Mouse (Mus musculus): ENCODE data around the gene Celf2. TPM values are rescaled to one million over a fixed set of nuclear protein-coding genes. Genes with fewer than 3 reads are reported as not detected.

The Celf2 gene
- polyA plus RNA-seq, 1 experiment from 2014 or later: 92.4 TPM

- Histone ChIP-seq H3K4me1 (replicated peaks; ENCODE audit: control insufficient read depth, insufficient read depth, low read length) (peaks cover 12% of the 10 kb centered on the region; the same call in 1 of the 2 replicates), H3K36me3 (ENCODE audit: control insufficient read depth, insufficient read depth, low read length) (no peaks in the 10 kb centered on the region), H3K9me3 (ENCODE audit: control insufficient read depth, low read length) (no peaks in the 10 kb centered on the region), H3K27ac (ENCODE audit: low read length) (no peak overlapping the region), H3K4me2 (ENCODE audit: low read depth, low read length) (no peak overlapping the region), H3K27me3 (ENCODE audit: control insufficient read depth, insufficient read depth, low read depth, low read length) (no peaks in the 10 kb centered on the region), H3K9ac (ENCODE audit: low read length) (no peak overlapping the region), H3K4me3 (ENCODE audit: low read length) (no peak overlapping the region)
- WGBS: 44% methylated on average over 11 of the region's 11 CpGs
- ATAC-seq (ENCODE audit: low read depth): no peak
Observed at GRCm38 (mm10) chr2:6875071-6875611, 634.2 kb downstream of the Celf2 start.

- Histone ChIP-seq H3K27me3 (ENCODE audit: control insufficient read depth, insufficient read depth, low read depth, low read length) (no peaks in the 10 kb centered on the region), H3K4me2 (ENCODE audit: low read depth, low read length) (no peak overlapping the region), H3K4me1 (replicated peaks; ENCODE audit: control insufficient read depth, insufficient read depth, low read length) (peaks cover 12% of the 10 kb centered on the region; the same call in 1 of the 2 replicates), H3K9ac (ENCODE audit: low read length) (no peak overlapping the region), H3K9me3 (ENCODE audit: control insufficient read depth, low read length) (no peaks in the 10 kb centered on the region), H3K4me3 (ENCODE audit: low read length) (no peak overlapping the region), H3K36me3 (ENCODE audit: control insufficient read depth, insufficient read depth, low read length) (no peaks in the 10 kb centered on the region), H3K27ac (ENCODE audit: low read length) (no peak overlapping the region)
- WGBS: 65% methylated on average over 10 of the region's 10 CpGs
- no peak for ATAC-seq (ENCODE audit: low read depth)
Observed at GRCm38 (mm10) chr2:6874266-6874955, 635.0 kb downstream of the Celf2 start.

GRCm38 (mm10) chr2:6873711-6874110 lies 635.7 kb downstream of the Celf2 start:
- H3K9me3 ChIP-seq (ENCODE audit: control insufficient read depth, low read length): no peaks in the 10 kb centered on the region
- no peak overlapping the region for H3K4me2 ChIP-seq (ENCODE audit: low read depth, low read length)
- H3K4me1 ChIP-seq (replicated peaks; ENCODE audit: control insufficient read depth, insufficient read depth, low read length): peaks cover 12% of the 10 kb centered on the region; the same call in 1 of the 2 replicates
- H3K4me3 ChIP-seq (ENCODE audit: low read length): no peak overlapping the region
- no peaks in the 10 kb centered on the region for H3K36me3 ChIP-seq (ENCODE audit: control insufficient read depth, insufficient read depth, low read length)
- ATAC-seq (ENCODE audit: low read depth): no peak
- 86% methylated on average over 1 of the region's 1 CpGs for WGBS
- H3K27me3 ChIP-seq (ENCODE audit: control insufficient read depth, insufficient read depth, low read depth, low read length): no peaks in the 10 kb centered on the region
- H3K27ac ChIP-seq (ENCODE audit: low read length): no peak overlapping the region
- no peak overlapping the region for H3K9ac ChIP-seq (ENCODE audit: low read length)

- Histone ChIP-seq H3K4me2 (ENCODE audit: low read depth, low read length) (peak overlapping the region; percentile 94), H3K9me3 (ENCODE audit: control insufficient read depth, low read length) (no peaks in the 10 kb centered on the region), H3K4me1 (replicated peaks; ENCODE audit: control insufficient read depth, insufficient read depth, low read length) (peaks cover 12% of the 10 kb centered on the region; the same call in 1 of the 2 replicates), H3K9ac (ENCODE audit: low read length) (peak overlapping the region; percentile 81), H3K4me3 (ENCODE audit: low read length) (peak overlapping the region; percentile 86), H3K36me3 (ENCODE audit: control insufficient read depth, insufficient read depth, low read length) (no peaks in the 10 kb centered on the region), H3K27ac (ENCODE audit: low read length) (peak overlapping the region; percentile 61), H3K27me3 (ENCODE audit: control insufficient read depth, insufficient read depth, low read depth, low read length) (no peaks in the 10 kb centered on the region)
- peak; percentile 53 for ATAC-seq (ENCODE audit: low read depth)
- whole genome bisulfite sequencing: 13% methylated on average over 10 of the region's 10 CpGs
Observed at GRCm38 (mm10) chr2:6872894-6873255, 636.5 kb downstream of the Celf2 start.

- peak overlapping the region; percentile 94 for H3K4me2 ChIP-seq (ENCODE audit: low read depth, low read length)
- peak; percentile 93 for ATAC-seq (ENCODE audit: low read depth)
- no peaks in the 10 kb centered on the region for H3K36me3 ChIP-seq (ENCODE audit: control insufficient read depth, insufficient read depth, low read length)
- H3K4me3 ChIP-seq (ENCODE audit: low read length): peak overlapping the region; percentile 86
- H3K27me3 ChIP-seq (ENCODE audit: control insufficient read depth, insufficient read depth, low read depth, low read length): no peaks in the 10 kb centered on the region
- H3K9me3 ChIP-seq (ENCODE audit: control insufficient read depth, low read length): no peaks in the 10 kb centered on the region
- peak overlapping the region; percentile 81 for H3K9ac ChIP-seq (ENCODE audit: low read length)
- WGBS: 0% methylated on average over 33 of the region's 124 CpGs
- H3K27ac ChIP-seq (ENCODE audit: low read length): peak overlapping the region; percentile 89
- peaks cover 12% of the 10 kb centered on the region; the same call in 1 of the 2 replicates for H3K4me1 ChIP-seq (replicated peaks; ENCODE audit: control insufficient read depth, insufficient read depth, low read length)
Observed at GRCm38 (mm10) chr2:6872131-6872893, 637.1 kb downstream of the Celf2 start.

- Histone ChIP-seq H3K36me3 (ENCODE audit: control insufficient read depth, insufficient read depth, low read length) (no peaks in the 10 kb centered on the region), H3K4me1 (replicated peaks; ENCODE audit: control insufficient read depth, insufficient read depth, low read length) (peaks cover 12% of the 10 kb centered on the region; the same call in 1 of the 2 replicates), H3K9me3 (ENCODE audit: control insufficient read depth, low read length) (no peaks in the 10 kb centered on the region), H3K9ac (ENCODE audit: low read length) (peak overlapping the region; percentile 81), H3K4me2 (ENCODE audit: low read depth, low read length) (peak overlapping the region; percentile 94), H3K27ac (ENCODE audit: low read length) (peak overlapping the region; percentile 89), H3K4me3 (ENCODE audit: low read length) (peak overlapping the region; percentile 86), H3K27me3 (ENCODE audit: control insufficient read depth, insufficient read depth, low read depth, low read length) (no peaks in the 10 kb centered on the region)
- WGBS: 3% methylated on average over 37 of the region's 40 CpGs
- ATAC-seq (ENCODE audit: low read depth): peak; percentile 69
Observed at GRCm38 (mm10) chr2:6871281-6872130, 637.9 kb downstream of the Celf2 start.

GRCm38 (mm10) chr2:6869956-6870710 lies 639.2 kb downstream of the Celf2 start:
- no peak overlapping the region for H3K4me2 ChIP-seq (ENCODE audit: low read depth, low read length)
- H3K36me3 ChIP-seq (ENCODE audit: control insufficient read depth, insufficient read depth, low read length): no peaks in the 10 kb centered on the region

GRCm38 (mm10) chr2:6867297-6867696 lies 642.1 kb downstream of the Celf2 start:
- 39% methylated on average over 4 of the region's 4 CpGs for WGBS
- H3K36me3 ChIP-seq (ENCODE audit: control insufficient read depth, insufficient read depth, low read length): no peaks in the 10 kb centered on the region
- no peak overlapping the region for H3K4me3 ChIP-seq (ENCODE audit: low read length)
- H3K4me2 ChIP-seq (ENCODE audit: low read depth, low read length): no peak overlapping the region
- no peak overlapping the region for H3K9ac ChIP-seq (ENCODE audit: low read length)
- peaks cover 7% of the 10 kb centered on the region; the same call in 1 of the 2 replicates for H3K4me1 ChIP-seq (replicated peaks; ENCODE audit: control insufficient read depth, insufficient read depth, low read length)
- H3K27me3 ChIP-seq (ENCODE audit: control insufficient read depth, insufficient read depth, low read depth, low read length): no peaks in the 10 kb centered on the region
- ATAC-seq (ENCODE audit: low read depth): no peak
- no peak overlapping the region for H3K27ac ChIP-seq (ENCODE audit: low read length)
- no peaks in the 10 kb centered on the region for H3K9me3 ChIP-seq (ENCODE audit: control insufficient read depth, low read length)

More at GRCm38 (mm10) chr2:6869956-6870710, 639.2 kb downstream of the Celf2 start:
- H3K9me3 ChIP-seq (ENCODE audit: control insufficient read depth, low read length): no peaks in the 10 kb centered on the region
- H3K4me1 ChIP-seq (replicated peaks; ENCODE audit: control insufficient read depth, insufficient read depth, low read length): peaks cover 9% of the 10 kb centered on the region; the same call in 1 of the 2 replicates
- no peak overlapping the region for H3K9ac ChIP-seq (ENCODE audit: low read length)
- ATAC-seq (ENCODE audit: low read depth): no peak
- H3K27me3 ChIP-seq (ENCODE audit: control insufficient read depth, insufficient read depth, low read depth, low read length): no peaks in the 10 kb centered on the region
- no peak overlapping the region for H3K27ac ChIP-seq (ENCODE audit: low read length)
- no peak overlapping the region for H3K4me3 ChIP-seq (ENCODE audit: low read length)
- WGBS: 58% methylated on average over 9 of the region's 9 CpGs
